Mouse (Mus musculus) thymus, adult 2 months (tissue): ENCODE results near the gene Hs3st6. TPM values are rescaled to one million over a fixed set of nuclear protein-coding genes. Genes with fewer than 3 reads are reported as not detected.

Experiments
- DNase-seq: peaks from one replicate; pipeline ENCODE4 v3.0.0; 2021
- H3K27ac ChIP-seq: fragments of 200-500 bp; 2 replicates; pipeline ENCODE4 v1.5.1; 2012; ENCODE audit warnings: low read length, control low read depth; ENCODE audit not compliant: control insufficient read depth, insufficient read depth
- H3K27me3 ChIP-seq: fragments of 200-500 bp; 2 replicates; pipeline ENCODE4 v1.6.1; 2012; ENCODE audit warnings: mild to moderate bottlenecking, low read length, moderate library complexity, mixed read lengths; ENCODE audit not compliant: control insufficient read depth, insufficient read depth
- H3K36me3 ChIP-seq: fragments of 200-500 bp; 2 replicates; pipeline ENCODE4 v1.6.1; 2012; ENCODE audit warnings: mild to moderate bottlenecking, low read length, moderate library complexity; ENCODE audit not compliant: control insufficient read depth, insufficient read depth
- H3K4me1 ChIP-seq: fragments of 200-500 bp; replicated peaks from 2 replicates; pipeline ENCODE4 v1.6.1; 2012; ENCODE audit warnings: low read length; ENCODE audit not compliant: control insufficient read depth, insufficient read depth
- H3K4me3 ChIP-seq: fragments of 200-500 bp; 2 replicates; pipeline ENCODE4 v1.5.1; 2012; ENCODE audit warnings: mild to moderate bottlenecking, low read length, control low read depth, moderate library complexity; ENCODE audit not compliant: control insufficient read depth, insufficient read depth
- CTCF ChIP-seq: fragments of 200-500 bp; IDR thresholded peaks from 2 replicates; pipeline ENCODE4 v1.5.1; 2012; ENCODE audit warnings: mild to moderate bottlenecking, control low read depth, low read length, moderate library complexity, borderline replicate concordance; ENCODE audit not compliant: control insufficient read depth, poor library complexity, insufficient read depth; ENCODE audit errors: extremely low read depth
- POLR2A ChIP-seq: fragments of 200-500 bp; IDR thresholded peaks from 2 replicates; pipeline ENCODE4 v1.6.1; 2012; ENCODE audit warnings: mild to moderate bottlenecking, low read length, control low read depth, moderate library complexity; ENCODE audit not compliant: control insufficient read depth, poor library complexity, insufficient read depth; ENCODE audit errors: extremely low read depth
- WGBS: fragments of 180-500 bp; shearing (Covaris S2); methylation state at CpG from one replicate; pipeline ENCODE4 v1.1.7; 2018; 5-methylcytosine and 5-hydroxymethylcytosine counted together
- polyA plus RNA-seq: library from polyadenylated mRNA; depleted of rRNA; stranded (reverse); fragments of >200 nt; gene quantifications from 2 replicates; pipeline ENCODE4 v1.2.3, GENCODE M21; 2012

The Hs3st6 gene
- polyA plus RNA-seq, 1 experiment, result 15.6 TPM

GRCm38 (mm10) chr17:24730787-24731186 lies 22.0 kb upstream of the Hs3st6 start:
- 83% methylated on average over 14 of the region's 14 CpGs for WGBS
- H3K27ac ChIP-seq, result no peak overlapping the region
- H3K27me3 ChIP-seq, result no peaks in the 10 kb centered on the region
- H3K36me3 ChIP-seq, result no peaks in the 10 kb centered on the region
- no peak for DNase-seq
- no peaks in the 10 kb centered on the region for H3K4me1 ChIP-seq
- H3K4me3 ChIP-seq, result no peak overlapping the region
- TF ChIP-seq CTCF (no peak), POLR2A (no peak)

DNA sequence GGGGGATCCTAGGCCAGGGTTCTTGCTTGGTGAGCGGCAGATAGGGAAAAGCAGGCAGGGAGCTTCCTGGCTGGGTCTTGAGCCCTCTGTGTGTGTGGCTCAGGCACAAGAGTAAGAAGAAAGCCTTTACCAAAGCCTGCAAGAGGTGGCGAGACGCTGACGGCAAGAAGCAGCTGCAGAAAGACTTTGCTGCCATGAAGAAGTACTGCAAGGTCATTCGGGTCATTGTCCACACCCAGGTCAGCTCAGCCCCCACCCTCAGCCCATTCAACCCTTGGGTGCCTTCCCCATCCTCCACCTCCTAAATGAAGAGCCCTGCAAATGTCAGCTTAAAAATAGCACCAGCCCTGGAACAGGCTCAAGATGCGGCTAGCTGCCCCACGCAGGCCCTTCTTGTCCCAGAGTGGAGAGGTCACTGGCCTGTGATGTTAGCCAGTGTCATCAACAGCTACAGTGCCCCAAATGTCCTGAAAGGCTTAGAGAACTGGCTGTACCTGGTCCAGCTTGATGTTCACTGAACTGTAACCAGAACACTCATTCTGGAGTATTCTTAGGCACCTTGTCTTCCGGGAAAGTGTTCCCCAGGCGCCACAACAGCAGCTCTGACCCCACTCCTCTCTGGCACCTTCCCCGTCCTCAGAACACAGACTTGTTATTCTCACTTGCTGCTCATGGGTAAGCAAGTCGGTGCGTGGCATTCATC lies 20.4 kb upstream of the Hs3st6 start:
- 91% methylated on average over 12 of the region's 12 CpGs for WGBS
- H3K4me1 ChIP-seq, result peaks cover 11% of the 10 kb centered on the region

DNA sequence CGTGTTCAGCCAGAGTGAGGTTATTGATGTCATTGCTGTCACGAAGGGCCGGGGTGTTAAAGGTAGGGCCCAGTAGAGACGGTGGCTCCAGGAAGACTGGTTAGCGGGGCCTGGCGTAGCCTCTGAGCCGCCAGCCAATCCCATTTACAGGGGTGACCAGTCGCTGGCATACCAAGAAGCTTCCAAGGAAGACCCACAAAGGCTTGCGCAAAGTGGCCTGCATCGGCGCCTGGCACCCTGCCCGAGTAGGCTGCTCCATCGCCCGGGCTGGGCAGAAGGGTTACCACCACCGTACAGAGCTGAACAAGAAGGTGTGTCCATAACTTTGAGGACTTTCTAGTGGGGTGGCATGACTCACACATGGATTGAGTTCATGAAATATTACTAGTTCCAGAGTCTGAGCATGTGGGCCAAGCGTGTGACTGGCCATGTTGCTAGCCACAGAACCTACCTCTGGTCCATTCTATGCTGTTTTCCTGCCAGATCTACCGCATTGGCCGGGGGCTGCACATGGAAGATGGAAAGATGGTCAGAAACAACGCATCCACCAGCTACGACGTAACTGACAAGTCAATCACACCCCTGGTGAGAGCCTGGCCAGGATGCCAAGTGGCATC lies 19.2 kb upstream of the Hs3st6 start:
- no peak overlapping the region for H3K27ac ChIP-seq

More for the DNA sequence above, 20.4 kb upstream of the Hs3st6 start:
- Histone ChIP-seq H3K27ac (no peak overlapping the region), H3K4me3 (no peak overlapping the region), H3K36me3 (no peaks in the 10 kb centered on the region), H3K27me3 (no peaks in the 10 kb centered on the region)
- TF ChIP-seq POLR2A (no peak), CTCF (no peak)
- no peak for DNase-seq

GRCm38 (mm10) chr17:24734513-24734912 lies 18.3 kb upstream of the Hs3st6 start:
- no peak for DNase-seq
- TF ChIP-seq POLR2A, result no peak
- TF ChIP-seq CTCF, result no peak
- Histone ChIP-seq H3K4me1 (peaks cover 12% of the 10 kb centered on the region), H3K4me3 (no peak overlapping the region), H3K27me3 (no peaks in the 10 kb centered on the region), H3K27ac (no peak overlapping the region), H3K36me3 (no peaks in the 10 kb centered on the region)
- WGBS, result 95% methylated on average over 1 of the region's 1 CpGs

More for the DNA sequence above, 19.2 kb upstream of the Hs3st6 start:
- 95% methylated on average over 21 of the region's 21 CpGs for WGBS
- Histone ChIP-seq H3K36me3 (no peaks in the 10 kb centered on the region), H3K4me1 (peaks cover 12% of the 10 kb centered on the region), H3K4me3 (no peak overlapping the region), H3K27me3 (no peaks in the 10 kb centered on the region)
- TF ChIP-seq CTCF (no peak), POLR2A (no peak)
- no peak for DNase-seq

GRCm38 (mm10) chr17:24735446-24735845 lies 17.3 kb upstream of the Hs3st6 start:
- Histone ChIP-seq H3K27me3 (no peaks in the 10 kb centered on the region), H3K4me1 (peaks cover 12% of the 10 kb centered on the region), H3K36me3 (no peaks in the 10 kb centered on the region; the same call in 1 of the 2 replicates), H3K27ac (no peak overlapping the region), H3K4me3 (no peak overlapping the region)
- no peak for DNase-seq
- TF ChIP-seq CTCF (no peak), POLR2A (no peak)
- WGBS, result 98% methylated on average over 7 of the region's 7 CpGs

DNA sequence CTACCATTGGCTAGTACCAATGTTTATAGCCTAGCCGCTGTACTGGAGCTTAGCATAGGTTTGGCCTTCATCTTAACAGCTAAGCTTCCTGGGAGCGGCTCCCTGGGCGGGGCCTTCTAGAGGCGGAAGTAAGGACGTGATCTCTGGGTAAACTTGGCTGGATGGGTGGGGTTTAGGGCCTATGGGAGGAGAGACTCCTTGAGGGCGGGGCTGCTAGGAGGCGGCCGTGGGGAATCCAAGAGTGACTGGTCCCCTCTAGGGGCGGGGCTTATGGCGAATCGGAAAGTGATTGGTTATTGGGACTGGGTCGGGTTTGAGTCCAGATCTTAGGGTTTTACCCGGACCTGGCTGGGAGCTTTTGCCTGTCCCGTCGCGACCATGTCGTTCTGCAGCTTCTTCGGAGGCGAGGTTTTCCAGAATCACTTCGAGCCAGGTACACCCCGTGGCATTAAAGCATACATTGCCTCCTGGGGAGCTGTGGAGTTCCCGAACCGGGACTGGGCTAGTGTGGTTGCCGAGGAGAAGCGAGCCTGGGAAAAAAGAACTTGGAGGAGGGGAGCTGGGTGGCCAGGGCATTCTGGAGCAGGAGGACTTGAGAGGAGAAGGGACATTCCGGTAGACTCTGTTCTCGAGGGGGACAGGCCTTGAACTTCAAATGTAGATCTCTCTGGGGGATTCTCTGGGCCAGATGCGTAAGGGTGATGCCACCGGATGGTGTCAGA lies 16.3 kb upstream of the Hs3st6 start, which contains the start of gene Msrb1:
Msrb1 (plus strand) TSS at position 313 of the 722 bp plus-strand sequence.
- no peaks in the 10 kb centered on the region for H3K27me3 ChIP-seq
- whole genome bisulfite sequencing, result 2% methylated on average over 29 of the region's 29 CpGs
- H3K27ac ChIP-seq, result peak within 1 kb of the TSS; percentile 17
- H3K4me3 ChIP-seq, result peak within 1 kb of the TSS; percentile 79
- DNase-seq, result peak; percentile 97
- peaks cover 12% of the 10 kb centered on the region for H3K4me1 ChIP-seq
- TF ChIP-seq CTCF (peak; percentile 34; the same call in 1 of the 2 replicates), POLR2A (peak; percentile 53)
- H3K36me3 ChIP-seq, result no peaks in the 10 kb centered on the region; the same call in 1 of the 2 replicates
